Mouse (Mus musculus): ENCODE results near the gene Arhgap35.
"Not testable (repeated sequence)": the region's sequence is repeated elsewhere in the genome, so short reads cannot be mapped to it uniquely, and the experiment has no call there.

Arhgap35 gene

GRCm38 (mm10) chr7:16606808-16607207, 8.0 kb downstream of the Arhgap35 start:
- DNase-seq (ENCODE audit: low spot score in 2 of 2), result not testable (repeated sequence)

GRCm38 (mm10) chr7:16604141-16604540, 10.7 kb downstream of the Arhgap35 start:
- DNase-seq (ENCODE audit: low spot score in 2 of 2), result no peak

- no peak for DNase-seq (ENCODE audit: low spot score in 2 of 2)
Observed at GRCm38 (mm10) chr7:16601683-16602102, 13.1 kb downstream of the Arhgap35 start.

- DNase-seq (ENCODE audit: low spot score in 2 of 2), result no peak
Observed at GRCm38 (mm10) chr7:16599006-16599405, 15.8 kb downstream of the Arhgap35 start.

GRCm38 (mm10) chr7:16591292-16591691, 23.5 kb downstream of the Arhgap35 start:
- no peak for DNase-seq (ENCODE audit: low spot score in 2 of 2)

GRCm38 (mm10) chr7:16587649-16588048, 27.1 kb downstream of the Arhgap35 start:
- no peak for DNase-seq (ENCODE audit: low spot score in 2 of 2)

- DNase-seq (ENCODE audit: low spot score in 2 of 2), result no peak
Observed at GRCm38 (mm10) chr7:16584384-16584783, 30.4 kb downstream of the Arhgap35 start.

GRCm38 (mm10) chr7:16583775-16584174, 31.0 kb downstream of the Arhgap35 start:
- no peak for DNase-seq (ENCODE audit: low spot score in 2 of 2)

- no peak for DNase-seq (ENCODE audit: low spot score in 2 of 2)
Observed at GRCm38 (mm10) chr7:16582299-16582698, 32.5 kb downstream of the Arhgap35 start.

- no peak for DNase-seq (ENCODE audit: low spot score in 2 of 2)
Observed at GRCm38 (mm10) chr7:16581276-16582100, 33.3 kb downstream of the Arhgap35 start.

GRCm38 (mm10) chr7:16576719-16577118, 38.1 kb downstream of the Arhgap35 start:
- no peak for DNase-seq (ENCODE audit: low spot score in 2 of 2)

- no peak for DNase-seq (ENCODE audit: low spot score in 2 of 2)
Observed at GRCm38 (mm10) chr7:16571191-16571590, 43.6 kb downstream of the Arhgap35 start.

GRCm38 (mm10) chr7:16570737-16571136, 44.1 kb downstream of the Arhgap35 start:
- no peak for DNase-seq (ENCODE audit: low spot score in 2 of 2)

GRCm38 (mm10) chr7:16564491-16564890, 50.3 kb downstream of the Arhgap35 start:
- no peak for DNase-seq (ENCODE audit: low spot score in 2 of 2)

- DNase-seq (ENCODE audit: low spot score in 2 of 2), result no peak
Observed at GRCm38 (mm10) chr7:16557783-16558538, 56.8 kb downstream of the Arhgap35 start.

- DNase-seq (ENCODE audit: low spot score in 2 of 2), result no peak
Observed at GRCm38 (mm10) chr7:16557251-16557650, 57.5 kb downstream of the Arhgap35 start.

GRCm38 (mm10) chr7:16554215-16554614, 60.6 kb downstream of the Arhgap35 start:
- DNase-seq (ENCODE audit: low spot score in 2 of 2), result no peak

GRCm38 (mm10) chr7:16551581-16551980, 63.2 kb downstream of the Arhgap35 start:
- no peak for DNase-seq (ENCODE audit: low spot score in 2 of 2)

GRCm38 (mm10) chr7:16549299-16549698, 65.5 kb downstream of the Arhgap35 start:
- no peak for DNase-seq (ENCODE audit: low spot score in 2 of 2)

GRCm38 (mm10) chr7:16544770-16545169, 70.0 kb downstream of the Arhgap35 start:
- DNase-seq (ENCODE audit: low spot score in 2 of 2), result no peak

- DNase-seq (ENCODE audit: low spot score in 2 of 2), result no peak
Observed at GRCm38 (mm10) chr7:16537220-16537903, 77.4 kb downstream of the Arhgap35 start.

- no peak for DNase-seq (ENCODE audit: low spot score in 2 of 2)
Observed at GRCm38 (mm10) chr7:16525995-16526394, 88.8 kb downstream of the Arhgap35 start.

Measured in frontal cortex, postnatal 10 days (tissue).